Mouse (Mus musculus) intestine, embryonic 14.5 days (tissue): ENCODE data around the gene Sf3b1. TPM values are rescaled to one million over a fixed set of nuclear protein-coding genes. Genes with fewer than 3 reads are reported as not detected.
"Not testable (repeated sequence)": the region's sequence is repeated elsewhere in the genome, so short reads cannot be mapped to it uniquely, and the experiment has no call there.

Experiments used
- ATAC-seq: fragments of 200-750 bp; cut with Nextera tagmentation; replicated peaks from 2 replicates; pipeline ENCODE4 v1.8.0; 2017; ENCODE audit warnings: low read depth, moderate number of reproducible peaks, moderate TSS enrichment, moderate library complexity; ENCODE audit not compliant: low FRiP score, low TSS enrichment
- DNase-seq: peaks from one replicate; pipeline ENCODE4 v3.0.0-alpha.2; 2018; ENCODE audit warnings: low spot score
- H3K27ac ChIP-seq: fragments of 300-500 bp; sonication (generic); 2 replicates; pipeline ENCODE4 v1.5.1; 2014; ENCODE audit warnings: low read depth, mild to moderate bottlenecking, control low read depth
- H3K27me3 ChIP-seq: fragments of 300-500 bp; sonication (generic); replicated peaks from 2 replicates; pipeline ENCODE4 v1.6.1; 2014; ENCODE audit warnings: low read length, control low read depth; ENCODE audit not compliant: control insufficient read depth, insufficient read depth
- H3K36me3 ChIP-seq: fragments of 300-500 bp; sonication (generic); 2 replicates; pipeline ENCODE4 v1.6.1; 2014; ENCODE audit warnings: low read length, control low read depth; ENCODE audit not compliant: control insufficient read depth, insufficient read depth
- H3K4me1 ChIP-seq: fragments of 300-500 bp; sonication (generic); replicated peaks from 2 replicates; pipeline ENCODE4 v1.6.1; 2014; ENCODE audit warnings: low read length, control low read depth, mixed read lengths; ENCODE audit not compliant: control insufficient read depth, insufficient read depth
- H3K4me2 ChIP-seq: fragments of 300-500 bp; sonication (generic); 2 replicates; pipeline ENCODE4 v1.6.1; 2014; ENCODE audit warnings: low read length
- H3K4me3 ChIP-seq: fragments of 300-500 bp; sonication (generic); 2 replicates; pipeline ENCODE4 v1.5.1; 2014; ENCODE audit warnings: low read depth, low read length, control low read depth, mixed read lengths
- H3K9ac ChIP-seq: fragments of 300-500 bp; sonication (generic); 2 replicates; pipeline ENCODE4 v1.6.1; 2014; ENCODE audit warnings: mild to moderate bottlenecking, low read length
- H3K9me3 ChIP-seq: fragments of 300-500 bp; sonication (generic); 2 replicates; pipeline ENCODE4 v1.6.1; 2016; ENCODE audit warnings: low read length, control low read depth; ENCODE audit not compliant: control insufficient read depth
- WGBS: fragments of 180-500 bp; shearing (Covaris S2); extraction: QIAGEN DNeasy Blood & Tissue Kit; methylation state at CpG from one replicate; pipeline ENCODE4 v1.1.7; 2014; 5-methylcytosine and 5-hydroxymethylcytosine counted together
- polyA plus RNA-seq: library from polyadenylated mRNA; unstranded; fragments of >200 nt; fragmentation: Nextera tagmentation; extraction: Ambion mirVana; gene quantifications from 2 replicates; pipeline ENCODE4 v1.2.1, GENCODE M21; 2014

Sf3b1 gene
- polyA plus RNA-seq, 1 experiment from 2014 or later, result 293 TPM

DNA sequence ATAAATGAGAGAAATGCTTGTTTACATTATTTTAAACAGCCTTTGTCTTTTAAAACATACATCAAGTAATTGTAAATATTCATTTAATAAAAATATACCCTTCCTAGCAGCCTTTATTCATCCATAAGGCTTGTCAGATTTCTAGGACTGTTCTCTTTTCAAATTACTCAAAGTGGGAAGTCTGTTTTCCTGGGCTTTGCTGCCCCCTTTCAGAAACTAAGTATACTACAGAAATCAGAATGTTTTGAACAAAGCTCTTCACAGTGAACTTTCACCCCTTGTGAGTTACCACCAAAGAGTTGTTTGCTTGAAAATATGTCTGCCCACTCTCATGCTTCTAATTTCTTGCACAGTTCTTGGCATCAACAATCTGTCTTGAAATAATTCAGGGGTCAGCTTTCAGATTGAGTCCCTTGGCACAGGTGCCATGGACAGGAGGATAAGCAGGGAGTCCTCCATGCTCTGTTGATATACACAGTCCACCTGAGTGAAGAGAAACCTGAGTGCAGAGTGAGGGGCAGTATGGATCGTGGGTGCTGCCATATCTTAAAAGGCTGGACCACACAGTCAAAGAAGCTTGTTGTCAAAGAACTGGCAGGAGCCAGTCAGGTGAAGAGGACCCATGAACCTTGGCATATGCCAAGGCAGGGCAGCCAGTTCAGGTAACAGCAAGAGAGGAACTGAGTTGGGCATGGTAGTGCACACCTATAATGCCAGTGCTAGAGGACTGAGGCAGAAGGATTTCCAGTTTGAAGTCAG lies 47.9 kb downstream of the Sf3b1 start:
- H3K27ac ChIP-seq, result no peak overlapping the region
- no peaks in the 10 kb centered on the region for H3K27me3 ChIP-seq
- WGBS, result 55% methylated on average over 1 of the region's 1 CpGs
- ATAC-seq (0 out of 2 replicates have a peak, but pooled peaks have one; percentile 14), DNase-seq (peak; percentile 46)
- H3K4me3 ChIP-seq, result no peak overlapping the region
- no peak overlapping the region for H3K4me2 ChIP-seq
- H3K36me3 ChIP-seq, result peaks cover 9% of the 10 kb centered on the region
- no peaks in the 10 kb centered on the region for H3K9me3 ChIP-seq
- no peaks in the 10 kb centered on the region for H3K4me1 ChIP-seq
- H3K9ac ChIP-seq, result no peak overlapping the region

DNA sequence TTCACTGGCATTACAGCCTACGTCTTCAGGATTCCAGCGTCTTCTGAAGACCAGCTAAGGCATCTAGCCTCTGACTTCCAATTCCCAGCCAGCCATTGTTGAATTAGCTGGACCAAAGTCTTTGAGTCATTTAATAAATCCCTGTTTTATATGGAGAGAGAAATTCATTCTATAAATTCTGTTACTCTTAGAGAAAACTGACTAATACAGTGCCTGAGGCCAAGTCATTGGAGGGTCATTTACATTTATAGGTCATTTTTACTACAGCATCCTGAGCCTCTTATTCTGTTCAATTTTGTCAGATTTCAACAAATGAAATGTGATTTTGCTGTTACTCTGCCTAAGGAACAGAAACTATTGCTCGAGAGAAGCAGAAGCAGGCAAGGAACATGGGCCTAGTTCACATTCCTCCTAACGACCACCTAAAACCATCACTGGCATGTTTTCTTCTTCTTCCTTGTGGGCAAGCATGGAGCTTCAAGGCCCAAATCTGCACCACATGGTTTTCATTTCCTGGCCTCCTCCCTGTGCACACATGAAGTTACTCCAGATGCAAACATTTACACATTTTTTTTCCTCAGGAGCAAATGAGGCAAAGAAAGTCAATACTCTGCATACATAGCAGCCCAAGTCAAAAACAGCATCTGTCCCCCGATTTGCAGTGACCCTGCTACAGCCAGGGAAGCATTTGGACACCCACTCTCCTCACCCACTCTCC lies 55.4 kb downstream of the Sf3b1 start:
- Histone ChIP-seq H3K4me2 (no peak overlapping the region), H3K27ac (no peak overlapping the region), H3K4me1 (no peaks in the 10 kb centered on the region), H3K36me3 (no peaks in the 10 kb centered on the region), H3K9ac (no peak overlapping the region), H3K27me3 (no peaks in the 10 kb centered on the region), H3K9me3 (no peaks in the 10 kb centered on the region), H3K4me3 (no peak overlapping the region)
- WGBS, result 73% methylated on average over 5 of the region's 5 CpGs
- DNase-seq (no peak), ATAC-seq (no peak)

DNA sequence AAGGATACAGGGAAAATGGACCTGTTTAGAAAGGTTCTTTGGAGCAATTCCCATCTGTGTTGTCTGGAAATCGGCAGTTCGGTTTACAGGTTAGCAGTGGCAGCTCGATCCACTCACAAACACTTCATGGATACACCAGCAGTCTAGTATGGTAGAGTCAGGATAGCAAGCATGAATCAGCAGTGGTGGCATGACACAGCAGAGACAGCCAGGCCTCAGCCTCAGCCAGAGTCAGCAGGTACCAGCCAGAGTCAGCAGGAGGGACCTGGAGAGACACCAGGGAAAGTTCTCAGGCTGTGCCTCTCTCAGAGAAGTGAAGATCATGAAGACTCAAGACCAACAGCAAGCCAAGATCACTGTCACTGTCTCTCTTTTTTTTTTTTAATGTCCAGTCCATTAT lies 60.4 kb downstream of the Sf3b1 start:
- Histone ChIP-seq H3K4me1 (no peaks in the 10 kb centered on the region), H3K27me3 (no peaks in the 10 kb centered on the region), H3K4me3 (no peak overlapping the region), H3K4me2 (no peak overlapping the region), H3K9me3 (no peaks in the 10 kb centered on the region), H3K27ac (no peak overlapping the region), H3K9ac (no peak overlapping the region), H3K36me3 (no peaks in the 10 kb centered on the region)
- WGBS, result 93% methylated on average over 3 of the region's 3 CpGs
- peak; percentile 44 for DNase-seq
- no peak for ATAC-seq

DNA sequence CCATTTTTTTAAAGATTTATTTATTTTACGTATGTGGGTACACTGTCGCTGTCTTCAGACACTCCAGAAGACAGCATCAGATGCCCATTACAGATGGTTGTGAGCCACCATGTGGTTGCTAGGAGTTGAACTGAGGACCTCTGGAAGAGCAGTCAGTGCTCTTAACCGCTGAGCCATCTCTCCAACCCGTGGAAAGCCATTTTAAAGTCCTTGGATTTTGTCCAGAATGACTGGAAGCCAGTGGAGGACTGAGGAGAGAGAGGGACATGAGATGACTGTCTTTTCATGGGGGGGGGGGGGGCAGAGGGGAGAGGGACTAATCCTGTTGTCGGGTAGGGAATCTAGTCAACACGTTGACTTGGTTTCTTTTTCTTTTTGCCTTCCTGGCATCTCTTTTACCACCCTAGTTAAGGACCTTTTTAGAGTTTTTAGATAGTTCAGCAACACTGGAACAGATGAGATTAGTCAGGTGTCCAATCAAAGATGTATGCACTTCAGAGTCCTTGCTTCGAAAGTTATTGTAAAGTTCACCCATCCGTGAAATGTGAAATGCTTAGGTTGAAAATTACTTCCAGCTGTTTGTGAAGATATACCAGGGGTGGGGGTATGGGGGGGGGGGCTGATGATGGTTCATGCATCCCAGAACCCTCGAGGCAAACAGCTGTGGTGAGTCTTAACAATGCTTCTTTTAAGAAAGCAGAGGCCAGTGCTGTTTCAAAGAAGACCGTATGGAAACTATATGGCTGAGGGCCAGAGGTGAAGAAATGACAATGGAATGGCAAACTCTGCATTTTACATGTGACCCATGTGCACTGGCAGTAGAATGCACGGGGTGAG lies 61.9 kb downstream of the Sf3b1 start:
- no peak overlapping the region for H3K9ac ChIP-seq
- H3K36me3 ChIP-seq, result no peaks in the 10 kb centered on the region
- no peaks in the 10 kb centered on the region for H3K27me3 ChIP-seq
- DNase-seq, result peak; percentile 36
- no peak overlapping the region for H3K27ac ChIP-seq
- WGBS, result 59% methylated on average over 11 of the region's 11 CpGs
- ATAC-seq, result no peak
- H3K4me3 ChIP-seq, result no peak overlapping the region
- H3K9me3 ChIP-seq, result no peaks in the 10 kb centered on the region
- no peaks in the 10 kb centered on the region for H3K4me1 ChIP-seq
- no peak overlapping the region for H3K4me2 ChIP-seq

DNA sequence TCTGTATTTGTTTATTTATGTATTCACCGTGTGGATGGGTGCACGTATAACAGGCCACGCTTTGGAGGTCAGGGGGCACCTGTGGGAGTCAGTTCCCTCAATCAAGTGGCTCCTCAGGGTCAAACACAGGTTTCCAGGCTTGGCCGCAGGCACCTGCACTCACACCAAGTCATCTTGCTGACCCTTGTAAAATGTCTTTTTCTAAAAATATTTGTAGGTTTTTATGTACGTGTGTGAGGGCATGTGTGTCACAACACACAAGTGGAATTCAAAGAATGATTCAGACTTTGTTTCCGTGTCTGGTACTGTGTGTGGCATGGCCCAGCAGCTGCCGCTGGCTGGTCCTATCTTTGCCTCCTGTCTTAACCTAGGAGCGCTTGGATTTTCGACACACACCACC lies 65.6 kb downstream of the Sf3b1 start:
- H3K27me3 ChIP-seq, result no peaks in the 10 kb centered on the region
- no peak overlapping the region for H3K4me2 ChIP-seq
- no peaks in the 10 kb centered on the region for H3K36me3 ChIP-seq
- 72% methylated on average over 9 of the region's 9 CpGs for WGBS
- H3K4me1 ChIP-seq, result no peaks in the 10 kb centered on the region
- H3K4me3 ChIP-seq, result no peak overlapping the region
- ATAC-seq, result no peak
- no peaks in the 10 kb centered on the region for H3K9me3 ChIP-seq
- no peak overlapping the region for H3K9ac ChIP-seq
- DNase-seq, result peak; percentile 32
- H3K27ac ChIP-seq, result no peak overlapping the region

- Histone ChIP-seq H3K27ac (no peak overlapping the region), H3K9ac (no peak overlapping the region), H3K9me3 (no peaks in the 10 kb centered on the region), H3K4me3 (no peak overlapping the region), H3K36me3 (no peaks in the 10 kb centered on the region), H3K4me2 (no peak overlapping the region), H3K4me1 (no peaks in the 10 kb centered on the region), H3K27me3 (no peaks in the 10 kb centered on the region)
- ATAC-seq (no peak), DNase-seq (peak; percentile 15)
- WGBS, result 62% methylated on average over 9 of the region's 9 CpGs
Measured at GRCm38 (mm10) chr1:54960613-54961165, 66.6 kb downstream of the Sf3b1 start.

DNA sequence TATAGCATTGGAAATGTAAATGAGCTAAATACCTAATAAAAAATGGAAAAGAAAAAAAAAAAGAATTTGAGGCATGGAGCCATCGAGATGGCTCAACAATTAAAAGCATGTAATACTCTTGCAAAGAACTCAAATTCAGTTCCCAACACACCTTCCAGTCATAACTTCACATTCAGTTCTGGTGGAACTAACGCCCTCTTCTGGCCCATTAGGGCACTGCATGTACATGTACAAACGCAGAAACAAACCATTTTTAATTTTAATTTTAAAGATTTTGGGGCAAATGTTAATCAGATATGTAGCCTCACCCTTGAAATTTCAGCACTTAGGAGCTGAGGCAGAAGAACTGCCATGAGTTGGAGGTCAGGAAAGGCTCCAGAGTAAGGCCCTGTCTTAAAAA lies 68.8 kb downstream of the Sf3b1 start:
- ATAC-seq (no peak), DNase-seq (no peak)
- H3K27me3 ChIP-seq, result no peaks in the 10 kb centered on the region
- H3K4me1 ChIP-seq, result no peaks in the 10 kb centered on the region
- H3K36me3 ChIP-seq, result no peaks in the 10 kb centered on the region
- no peak overlapping the region for H3K27ac ChIP-seq
- no peaks in the 10 kb centered on the region for H3K9me3 ChIP-seq
- H3K9ac ChIP-seq, result no peak overlapping the region
- H3K4me3 ChIP-seq, result no peak overlapping the region
- H3K4me2 ChIP-seq, result no peak overlapping the region
- WGBS, result 68% methylated on average over 3 of the region's 3 CpGs

- not testable (repeated sequence) for H3K4me2 ChIP-seq, DNase-seq, H3K27me3 ChIP-seq, H3K4me1 ChIP-seq, H3K9me3 ChIP-seq, H3K27ac ChIP-seq, ATAC-seq, H3K36me3 ChIP-seq, H3K9ac ChIP-seq, H3K4me3 ChIP-seq
- WGBS, result 93% methylated on average over 9 of the region's 14 CpGs
Measured at GRCm38 (mm10) chr1:54956995-54957394, 70.3 kb downstream of the Sf3b1 start.
